Mouse (Mus musculus) embryonic facial prominence, embryonic 14.5 days (tissue): ENCODE measurements around the gene Tns1. TPM values are rescaled to one million over a fixed set of nuclear protein-coding genes. Genes with fewer than 3 reads are reported as not detected.
A peak's percentile ranks its signal among the peaks of the same experiment; 100 is the strongest.

Experiments used
- ATAC-seq: fragments of 200-750 bp; cut with Nextera tagmentation; 2 replicates; pipeline ENCODE4 v1.8.0; 2017; ENCODE audit warnings: low read depth, moderate number of reproducible peaks, moderate TSS enrichment
- DNase-seq: peaks from one replicate; pipeline ENCODE4 v3.0.0-alpha.2; 2015; ENCODE audit warnings: low spot score
- H3K27ac ChIP-seq: fragments of 300-500 bp; sonication (generic); replicated peaks from 2 replicates; pipeline ENCODE4 v1.5.1; 2014; ENCODE audit warnings: low read depth, mild to moderate bottlenecking, low read length, moderate library complexity
- H3K27me3 ChIP-seq: fragments of 300-500 bp; sonication (generic); replicated peaks from 2 replicates; pipeline ENCODE4 v1.6.1; 2014; ENCODE audit warnings: low read length; ENCODE audit not compliant: control insufficient read depth, insufficient read depth
- H3K36me3 ChIP-seq: fragments of 300-500 bp; sonication (generic); 2 replicates; pipeline ENCODE4 v1.6.1; 2014; ENCODE audit warnings: low read length, mixed read lengths; ENCODE audit not compliant: control insufficient read depth, insufficient read depth
- H3K4me1 ChIP-seq: fragments of 300-500 bp; sonication (generic); 2 replicates; pipeline ENCODE4 v1.6.1; 2014; ENCODE audit warnings: antibody characterized with exemption, low read length; ENCODE audit not compliant: control insufficient read depth, insufficient read depth
- H3K4me2 ChIP-seq: fragments of 300-500 bp; sonication (generic); 2 replicates; pipeline ENCODE4 v1.6.1; 2014; ENCODE audit warnings: low read depth, mild to moderate bottlenecking, low read length, moderate library complexity, mixed read lengths
- H3K4me3 ChIP-seq: fragments of 300-500 bp; sonication (generic); 2 replicates; pipeline ENCODE4 v1.5.1; 2014; ENCODE audit warnings: low read depth, mild to moderate bottlenecking, low read length
- H3K9ac ChIP-seq: fragments of 300-500 bp; sonication (generic); 2 replicates; pipeline ENCODE4 v1.6.1; 2014; ENCODE audit warnings: low read depth, mild to moderate bottlenecking, low read length, moderate library complexity, mixed read lengths
- H3K9me3 ChIP-seq: fragments of 300-500 bp; sonication (generic); 2 replicates; pipeline ENCODE4 v1.6.1; 2016; ENCODE audit warnings: low read length; ENCODE audit not compliant: control insufficient read depth
- WGBS: fragments of 180-500 bp; shearing (Covaris S2); extraction: QIAGEN DNeasy Blood & Tissue Kit; methylation state at CpG from one replicate; pipeline ENCODE4 v1.1.7; 2014; 5-methylcytosine and 5-hydroxymethylcytosine counted together
- polyA plus RNA-seq: library from polyadenylated mRNA; unstranded; fragments of >200 nt; fragmentation: Nextera tagmentation; extraction: Ambion mirVana; gene quantifications from 2 replicates; pipeline ENCODE4 v1.2.1, GENCODE M21; 2014

Tns1 gene
- polyA plus RNA-seq, 1 experiment from 2014 or later, result 58.5 TPM

DNA sequence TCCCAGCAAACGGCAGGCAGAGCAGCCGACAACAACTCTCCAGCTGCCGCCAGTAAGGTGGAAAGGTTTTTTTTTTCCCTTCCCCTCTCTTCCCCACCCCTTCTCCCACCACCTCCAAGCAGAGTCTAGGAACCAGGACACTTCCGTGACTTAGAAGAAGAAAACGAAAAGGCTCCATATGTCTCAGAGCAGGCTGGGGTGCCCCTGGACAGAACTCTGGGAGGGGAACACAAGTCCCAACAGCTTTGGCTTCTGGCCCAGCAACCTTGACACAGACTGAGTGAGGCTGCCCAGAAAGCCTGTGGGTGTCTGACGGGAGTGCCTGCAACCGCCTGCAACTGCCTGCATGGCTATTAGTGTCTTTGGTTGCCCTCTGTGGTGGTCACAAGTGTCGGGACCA, 160.6 kb downstream of the Tns1 start:
- Histone ChIP-seq H3K9me3 (no peaks in the 10 kb centered on the region), H3K27ac (peak overlapping the region; percentile 91), H3K4me3 (no peak overlapping the region), H3K27me3 (no peaks in the 10 kb centered on the region), H3K9ac (peak overlapping the region; percentile 48; the same call in 1 of the 2 replicates), H3K4me1 (peaks cover 24% of the 10 kb centered on the region), H3K4me2 (peak overlapping the region; percentile 46; the same call in 1 of the 2 replicates), H3K36me3 (no peaks in the 10 kb centered on the region)
- no peak for ATAC-seq
- DNase-seq, result peak; percentile 79
- 14% methylated on average over 8 of the region's 8 CpGs for WGBS

DNA sequence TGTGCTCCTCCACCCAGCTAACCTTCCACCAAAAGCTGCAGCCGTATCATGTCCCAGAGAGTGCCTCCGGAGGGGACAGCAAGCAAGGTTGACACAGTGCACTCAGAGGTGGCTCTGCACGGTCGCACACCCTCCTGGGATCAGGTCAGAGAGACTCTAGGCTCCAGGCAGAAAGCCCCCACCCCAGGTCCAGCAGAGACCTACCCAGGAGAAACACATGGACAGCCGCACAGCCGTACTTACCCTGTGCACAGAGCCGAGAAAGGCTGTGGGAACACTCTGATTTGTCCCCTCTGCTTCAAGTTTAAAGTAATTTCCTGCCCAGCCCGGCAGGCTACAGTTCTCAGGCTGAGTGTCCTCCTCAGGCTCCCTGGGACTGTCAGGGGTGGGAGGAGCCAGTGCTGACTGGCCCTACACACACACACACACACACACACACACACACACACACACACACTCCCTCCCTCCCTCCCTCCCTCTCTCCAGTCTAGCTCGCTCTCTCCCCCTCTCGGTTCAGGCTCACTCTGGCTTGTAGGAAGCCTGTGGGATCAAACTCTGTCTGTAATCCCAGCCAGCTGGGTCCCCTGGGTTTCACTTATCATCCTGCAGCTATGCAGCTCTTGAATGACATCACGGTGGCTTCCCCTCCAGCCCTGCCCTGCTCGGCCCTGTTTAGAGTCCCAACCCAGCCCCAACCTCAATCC, 161.4 kb downstream of the Tns1 start:
- no peaks in the 10 kb centered on the region for H3K27me3 ChIP-seq
- ATAC-seq, result peak; percentile 93
- peak overlapping the region; percentile 53 for H3K9ac ChIP-seq
- H3K4me3 ChIP-seq, result peak overlapping the region; percentile 21
- H3K9me3 ChIP-seq, result no peaks in the 10 kb centered on the region
- H3K4me2 ChIP-seq, result peak overlapping the region; percentile 46
- H3K4me1 ChIP-seq, result peaks cover 25% of the 10 kb centered on the region
- WGBS, result 11% methylated on average over 11 of the region's 12 CpGs
- H3K27ac ChIP-seq, result peak overlapping the region; percentile 91
- DNase-seq, result peak; percentile 96
- no peaks in the 10 kb centered on the region for H3K36me3 ChIP-seq

DNA sequence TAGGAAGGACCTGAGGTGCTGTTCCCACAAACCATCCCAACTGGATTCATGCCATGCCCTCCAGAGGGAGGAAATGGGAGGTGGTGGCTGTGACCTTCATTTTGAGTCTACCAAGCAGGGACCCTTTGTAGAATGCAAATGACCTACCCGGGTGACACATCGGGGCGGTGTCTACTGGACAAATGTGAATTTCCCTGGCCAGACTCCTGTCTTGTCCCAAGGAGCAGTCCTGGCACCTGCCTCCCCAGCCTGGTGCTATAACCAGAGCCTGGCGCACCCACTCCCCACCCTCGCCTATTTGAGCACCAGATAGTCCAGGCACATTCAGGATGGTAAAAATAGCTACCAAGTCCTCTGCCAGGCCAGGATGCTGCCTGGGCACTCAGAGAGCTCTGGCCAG, 162.2 kb downstream of the Tns1 start:
- H3K4me3 ChIP-seq, result no peak overlapping the region
- H3K4me1 ChIP-seq, result peaks cover 25% of the 10 kb centered on the region

DNA sequence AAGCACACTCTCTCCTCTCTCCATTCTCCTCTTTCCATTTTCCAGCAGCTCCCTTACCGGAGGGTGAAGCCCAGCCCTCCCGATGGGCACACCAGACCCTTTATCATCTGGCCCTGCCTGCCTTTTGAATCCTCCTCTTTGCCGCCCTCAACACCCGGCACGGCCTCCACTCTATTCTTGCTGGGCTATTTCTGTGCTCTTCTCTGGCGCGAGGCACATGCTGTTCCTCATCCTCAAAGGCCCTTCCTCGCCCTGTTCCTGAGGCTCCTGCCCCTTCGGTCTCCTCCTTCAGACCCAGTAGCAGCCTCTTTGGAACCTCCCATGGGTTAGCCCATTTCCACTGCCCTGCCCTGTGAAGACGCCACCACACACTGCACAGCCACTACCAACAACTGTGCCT, 164.5 kb downstream of the Tns1 start:
- Histone ChIP-seq H3K9me3 (no peaks in the 10 kb centered on the region), H3K27me3 (no peaks in the 10 kb centered on the region), H3K4me2 (no peak overlapping the region), H3K4me1 (peaks cover 45% of the 10 kb centered on the region), H3K36me3 (no peaks in the 10 kb centered on the region), H3K27ac (no peak overlapping the region), H3K4me3 (no peak overlapping the region), H3K9ac (no peak overlapping the region)
- WGBS, result 97% methylated on average over 10 of the region's 10 CpGs
- no peak for DNase-seq
- no peak for ATAC-seq

More for the DNA sequence above, 162.2 kb downstream of the Tns1 start:
- no peak for ATAC-seq
- Histone ChIP-seq H3K9ac (peak overlapping the region; percentile 53), H3K4me2 (peak overlapping the region; percentile 46), H3K9me3 (no peaks in the 10 kb centered on the region), H3K27me3 (no peaks in the 10 kb centered on the region), H3K36me3 (no peaks in the 10 kb centered on the region), H3K27ac (peak overlapping the region; percentile 91; the same call in 1 of the 2 replicates)
- WGBS, result 89% methylated on average over 5 of the region's 5 CpGs
- DNase-seq, result no peak

DNA sequence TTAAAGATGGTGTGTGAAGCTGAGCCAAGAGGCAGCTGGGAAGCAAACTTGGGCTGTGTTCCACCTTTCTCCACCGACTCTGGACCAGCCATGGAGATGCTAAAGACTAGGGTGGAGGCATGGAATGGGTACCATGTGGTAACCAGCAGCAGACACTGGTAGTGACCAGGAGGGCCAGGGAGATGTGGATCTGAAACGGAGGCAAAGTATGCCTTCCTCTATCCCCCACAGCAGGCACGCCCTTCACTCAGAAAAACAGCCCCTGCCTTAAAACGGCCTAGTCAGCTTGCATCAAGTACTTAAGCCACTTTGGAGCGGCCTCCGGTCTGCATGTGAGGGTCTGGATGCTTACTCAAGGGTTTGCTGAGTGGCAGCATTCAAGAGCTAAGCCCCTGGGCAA, 164.9 kb downstream of the Tns1 start:
- 78% methylated on average over 5 of the region's 6 CpGs for WGBS
- Histone ChIP-seq H3K36me3 (no peaks in the 10 kb centered on the region), H3K27me3 (no peaks in the 10 kb centered on the region), H3K4me2 (no peak overlapping the region), H3K9me3 (no peaks in the 10 kb centered on the region), H3K4me1 (peaks cover 45% of the 10 kb centered on the region), H3K9ac (no peak overlapping the region), H3K27ac (no peak overlapping the region), H3K4me3 (no peak overlapping the region)
- no peak for ATAC-seq
- DNase-seq, result no peak

DNA sequence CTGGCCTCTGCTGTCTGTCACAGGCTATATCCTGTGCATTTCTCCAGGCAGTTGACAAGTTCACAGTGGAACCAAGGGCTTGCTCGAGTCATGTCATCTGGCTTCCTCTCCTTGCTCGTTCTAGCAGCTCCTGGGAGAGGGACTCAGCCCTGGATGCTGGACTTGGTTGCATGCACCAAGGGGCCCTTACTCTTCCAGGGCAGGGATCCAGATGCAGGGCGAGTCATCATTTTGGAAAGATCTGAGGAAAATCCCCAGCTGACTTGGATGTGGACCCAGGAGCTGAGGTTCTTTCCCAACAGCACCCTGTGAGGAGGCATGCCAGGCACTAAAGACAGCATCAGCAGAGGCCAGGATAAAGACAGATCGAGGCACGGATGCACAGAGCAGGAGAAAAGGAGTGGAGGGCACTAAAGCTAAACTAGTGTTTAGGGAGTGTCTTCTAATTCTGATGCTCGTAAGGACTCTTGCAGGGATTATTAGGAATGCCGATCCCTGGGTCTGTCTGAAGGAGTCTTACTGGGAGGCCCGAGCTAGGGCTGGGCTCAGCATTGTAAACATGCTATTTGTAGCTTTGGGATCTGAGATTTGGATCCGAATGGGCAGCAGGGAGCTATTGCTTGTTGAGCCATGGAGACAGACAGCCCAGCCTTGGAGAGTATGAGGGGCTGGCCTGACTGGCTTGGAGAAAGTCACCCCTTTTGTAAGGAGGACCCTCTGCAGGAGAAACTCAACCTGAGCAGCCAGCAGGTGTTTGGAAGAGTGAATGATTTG, 165.9 kb downstream of the Tns1 start:
- H3K4me1 ChIP-seq, result peaks cover 35% of the 10 kb centered on the region

DNA sequence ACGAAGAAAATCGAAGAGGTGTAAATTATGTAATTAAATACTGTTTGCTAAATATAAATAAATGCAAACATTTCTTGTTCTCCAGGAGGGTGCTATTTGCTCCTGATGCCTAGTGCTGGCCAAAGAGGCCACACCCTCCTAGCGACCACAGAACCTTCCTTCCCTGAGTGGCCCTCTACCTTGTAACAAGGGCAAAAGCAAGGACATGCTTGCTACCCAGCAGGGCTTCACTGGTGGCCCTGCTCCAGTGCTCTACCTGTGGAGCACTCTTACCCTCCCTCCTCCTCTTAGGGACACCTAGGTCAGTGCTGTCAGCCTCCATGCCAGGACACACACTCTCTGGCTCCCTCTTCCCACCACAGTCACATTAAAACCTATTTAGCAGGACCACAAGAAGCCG, 166.8 kb downstream of the Tns1 start:
- no peak for ATAC-seq
- H3K9ac ChIP-seq, result no peak overlapping the region
- H3K4me3 ChIP-seq, result no peak overlapping the region
- H3K27me3 ChIP-seq, result no peaks in the 10 kb centered on the region
- no peak overlapping the region for H3K4me2 ChIP-seq
- H3K36me3 ChIP-seq, result peaks cover 16% of the 10 kb centered on the region
- WGBS, result 79% methylated on average over 4 of the region's 4 CpGs
- DNase-seq, result no peak
- no peaks in the 10 kb centered on the region for H3K9me3 ChIP-seq
- peaks cover 27% of the 10 kb centered on the region for H3K4me1 ChIP-seq
- H3K27ac ChIP-seq, result no peak overlapping the region

More for the DNA sequence above, 165.9 kb downstream of the Tns1 start:
- Histone ChIP-seq H3K4me3 (no peak overlapping the region), H3K27me3 (no peaks in the 10 kb centered on the region), H3K4me2 (no peak overlapping the region), H3K9me3 (no peaks in the 10 kb centered on the region), H3K27ac (no peak overlapping the region), H3K36me3 (peaks cover 6% of the 10 kb centered on the region), H3K9ac (no peak overlapping the region)
- WGBS, result 45% methylated on average over 9 of the region's 9 CpGs
- no peak for DNase-seq
- ATAC-seq, result no peak

DNA sequence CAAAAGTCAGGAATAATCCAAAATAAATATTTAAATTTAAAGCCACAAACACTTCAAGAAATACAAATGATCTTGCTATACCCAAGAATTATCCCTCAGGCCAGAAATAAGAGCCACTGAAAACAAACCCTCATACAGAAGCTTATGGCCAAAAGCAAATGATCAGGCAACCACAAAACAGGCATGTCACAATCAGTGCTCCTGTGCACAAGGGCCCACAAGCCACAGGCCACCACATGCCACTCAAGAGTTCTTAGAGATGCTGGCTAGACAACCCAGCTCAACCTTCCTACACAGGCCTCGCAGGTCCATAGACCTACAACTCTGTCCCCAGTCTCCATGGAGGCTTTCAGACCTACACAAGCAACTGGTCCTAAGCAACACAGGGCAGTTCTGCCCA, 167.9 kb downstream of the Tns1 start:
- H3K36me3 ChIP-seq, result peaks cover 26% of the 10 kb centered on the region
- no peaks in the 10 kb centered on the region for H3K27me3 ChIP-seq
- DNase-seq (peak; percentile 63), ATAC-seq (no peak; the same call in 1 of the 2 replicates)
- no peak overlapping the region for H3K27ac ChIP-seq
- no peak overlapping the region for H3K9ac ChIP-seq
- no peak overlapping the region for H3K4me2 ChIP-seq
- H3K4me1 ChIP-seq, result peaks cover 26% of the 10 kb centered on the region
- H3K4me3 ChIP-seq, result no peak overlapping the region
- 91% methylated on average over 1 of the region's 1 CpGs for WGBS
- H3K9me3 ChIP-seq, result no peaks in the 10 kb centered on the region
